Mouse (Mus musculus): ENCODE results near the gene Coa7.

The Coa7 gene

GRCm38 (mm10) chr4:108344631-108345083 is 16.7 kb downstream of the Coa7 start:
- DNase-seq (ENCODE audit: low spot score), result no peak

- no peak for DNase-seq (ENCODE audit: low spot score)
Measured at GRCm38 (mm10) chr4:108345826-108346225, 17.9 kb downstream of the Coa7 start.

- DNase-seq (ENCODE audit: low spot score), result no peak
Measured at GRCm38 (mm10) chr4:108347111-108347510, 19.2 kb downstream of the Coa7 start.

GRCm38 (mm10) chr4:108348256-108348875 is 20.4 kb downstream of the Coa7 start:
- DNase-seq (ENCODE audit: low spot score), result no peak

- DNase-seq (ENCODE audit: low spot score), result no peak
Measured at GRCm38 (mm10) chr4:108349064-108349463, 21.1 kb downstream of the Coa7 start.

GRCm38 (mm10) chr4:108349836-108350547 is 22.1 kb downstream of the Coa7 start:
- DNase-seq (ENCODE audit: low spot score), result no peak

GRCm38 (mm10) chr4:108350819-108351218 is 22.9 kb downstream of the Coa7 start:
- DNase-seq (ENCODE audit: low spot score), result no peak

GRCm38 (mm10) chr4:108353591-108353990 is 25.7 kb downstream of the Coa7 start:
- peak; percentile 30 for DNase-seq (ENCODE audit: low spot score)

- DNase-seq (ENCODE audit: low spot score), result no peak
Measured at GRCm38 (mm10) chr4:108357458-108357857, 29.5 kb downstream of the Coa7 start.

- DNase-seq (ENCODE audit: low spot score), result no peak
Measured at GRCm38 (mm10) chr4:108358498-108358897, 30.6 kb downstream of the Coa7 start.

- no peak for DNase-seq (ENCODE audit: low spot score)
Measured at GRCm38 (mm10) chr4:108360136-108361055, 32.5 kb downstream of the Coa7 start.

- no peak for DNase-seq (ENCODE audit: low spot score)
Measured at GRCm38 (mm10) chr4:108362321-108363261, 34.7 kb downstream of the Coa7 start.

- no peak for DNase-seq (ENCODE audit: low spot score)
Measured at GRCm38 (mm10) chr4:108363355-108364110, 35.6 kb downstream of the Coa7 start.

GRCm38 (mm10) chr4:108364111-108364476 is 36.2 kb downstream of the Coa7 start:
- DNase-seq (ENCODE audit: low spot score), result no peak

- DNase-seq (ENCODE audit: low spot score), result no peak
Measured at GRCm38 (mm10) chr4:108369254-108369653, 41.3 kb downstream of the Coa7 start.

GRCm38 (mm10) chr4:108370409-108370808 is 42.5 kb downstream of the Coa7 start:
- no peak for DNase-seq (ENCODE audit: low spot score)

GRCm38 (mm10) chr4:108371421-108371820 is 43.5 kb downstream of the Coa7 start:
- DNase-seq (ENCODE audit: low spot score), result no peak

- no peak for DNase-seq (ENCODE audit: low spot score)
Measured at GRCm38 (mm10) chr4:108372166-108372565, 44.2 kb downstream of the Coa7 start.

GRCm38 (mm10) chr4:108379476-108379875 is 51.5 kb downstream of the Coa7 start:
- DNase-seq (ENCODE audit: low spot score), result no peak

GRCm38 (mm10) chr4:108380146-108380545 is 52.2 kb downstream of the Coa7 start:
- DNase-seq (ENCODE audit: low spot score), result no peak

Data from c-Kit-positive CD71-positive TER-119-positive erythroid progenitor cells, embryonic 14.5 days (primary cell).